Mouse (Mus musculus) MEL (cell line): Measurements from ENCODE around the gene Cabp7. TPM values are rescaled to one million over a fixed set of nuclear protein-coding genes. Genes with fewer than 3 reads are reported as not detected.

Experiments
- DNase-seq: peaks from one replicate; pipeline ENCODE4 v3.0.0; 2011; ENCODE audit warnings: low read depth, low spot score
- H3K27ac ChIP-seq: 2 replicates; pipeline ENCODE4 v1.5.1; 2012; ENCODE audit warnings: low read depth, mild to moderate bottlenecking, control low read depth, low read length, moderate library complexity; ENCODE audit not compliant: control insufficient read depth
- H3K27me3 ChIP-seq, 2 experiments: fragments of 150-350 bp in 1 of 2; sonication (generic) in 1 of 2; 2 replicates each; pipeline ENCODE4 v1.6.1; 2012; ENCODE audit warnings: low read length in 2 of 2, mild to moderate bottlenecking in 2 of 2, improper control_type of control experiment in 1 of 2, moderate library complexity in 1 of 2; ENCODE audit not compliant: insufficient read depth in 2 of 2, control insufficient read depth in 1 of 2
- H3K36me3 ChIP-seq, 2 experiments: 2 replicates each; pipeline ENCODE4 v1.6.1; 2012 to 2014; ENCODE audit warnings: low read length in 2 of 2, improper control_type of control experiment in 1 of 2, inconsistent platforms in 1 of 2, mild to moderate bottlenecking in 1 of 2; ENCODE audit not compliant: insufficient read depth in 2 of 2, control insufficient read depth in 1 of 2
- H3K4me1 ChIP-seq, 2 experiments: fragments of 150-350 bp in 1 of 2; sonication (generic) in 1 of 2; 2 replicates each; pipeline ENCODE4 v1.6.1; 2012; ENCODE audit warnings: low read length in 2 of 2, improper control_type of control experiment in 1 of 2, mild to moderate bottlenecking in 1 of 2; ENCODE audit not compliant: insufficient read depth in 2 of 2, control insufficient read depth in 1 of 2
- H3K4me3 ChIP-seq, 2 experiments: fragments of 150-350 bp in 1 of 2; sonication (generic) in 1 of 2; 2 replicates each; pipeline ENCODE4 v1.5.1; 2012; ENCODE audit warnings: low read depth in 2 of 2, low read length in 2 of 2, mild to moderate bottlenecking in 2 of 2, moderate library complexity in 2 of 2, control low read depth in 1 of 2, improper control_type of control experiment in 1 of 2; ENCODE audit not compliant: control insufficient read depth in 1 of 2, insufficient read depth in 1 of 2
- H3K79me2 ChIP-seq: 2 replicates; pipeline ENCODE4 v1.6.1; 2012; ENCODE audit warnings: mild to moderate bottlenecking, low read length, moderate library complexity; ENCODE audit not compliant: control insufficient read depth, poor library complexity, insufficient read depth
- H3K9ac ChIP-seq: 2 replicates; pipeline ENCODE4 v1.6.1; 2012; ENCODE audit warnings: low read depth, mild to moderate bottlenecking, control low read depth, low read length, moderate library complexity; ENCODE audit not compliant: control insufficient read depth, poor library complexity, severe bottlenecking
- H3K9me3 ChIP-seq: fragments of 150-350 bp; sonication (generic); replicated peaks from 2 replicates; pipeline ENCODE4 v1.6.1; 2012; ENCODE audit warnings: mild to moderate bottlenecking, low read length, improper control_type of control experiment, moderate library complexity; ENCODE audit not compliant: insufficient read depth
- CHD1 ChIP-seq: IDR thresholded peaks from 2 replicates; pipeline ENCODE4 v1.6.1; 2012; ENCODE audit warnings: low read depth, mild to moderate bottlenecking, inconsistent platforms, low read length, improper control_type of control experiment
- CHD2 ChIP-seq: IDR thresholded peaks from 2 replicates; pipeline ENCODE4 v1.6.1; 2011; ENCODE audit warnings: low read length, improper control_type of control experiment
- CTCF ChIP-seq, 3 experiments: IDR thresholded peaks in 2 of 3; conservative IDR thresholded peaks in 1 of 3; 2 replicates each; pipeline ENCODE4 v1.5.1; 2011 to 2012; ENCODE audit warnings: low read length in 3 of 3, low read depth in 2 of 3, mild to moderate bottlenecking in 2 of 3, improper control_type of control experiment in 1 of 3, inconsistent platforms in 1 of 3, mixed read lengths in 1 of 3, moderate library complexity in 1 of 3; ENCODE audit not compliant: control insufficient read depth in 1 of 3, insufficient read depth in 1 of 3, poor library complexity in 1 of 3, severe bottlenecking in 1 of 3
- E2F4 ChIP-seq: IDR thresholded peaks from 2 replicates; pipeline ENCODE4 v1.6.1; 2011; ENCODE audit warnings: low read depth, low read length, improper control_type of control experiment, borderline replicate concordance
- EP300 ChIP-seq, 2 experiments: IDR thresholded peaks; 2 replicates each; pipeline ENCODE4 v1.6.1; 2011; ENCODE audit warnings: improper control_type of control experiment in 2 of 2, low read length in 2 of 2, low read depth in 1 of 2, mild to moderate bottlenecking in 1 of 2
- GABPA ChIP-seq: IDR thresholded peaks from 2 replicates; pipeline ENCODE4 v1.6.1; 2012; ENCODE audit warnings: low read depth, mild to moderate bottlenecking, inconsistent platforms, low read length, improper control_type of control experiment, moderate library complexity
- KAT2A ChIP-seq: conservative IDR thresholded peaks from 2 replicates; pipeline ENCODE4 v1.6.1; 2012; ENCODE audit warnings: low read depth, low read length, improper control_type of control experiment, inconsistent platforms
- MAX ChIP-seq: IDR thresholded peaks from 2 replicates; pipeline ENCODE4 v1.6.1; 2011; ENCODE audit warnings: low read length, improper control_type of control experiment
- MXI1 ChIP-seq: IDR thresholded peaks from 2 replicates; pipeline ENCODE4 v1.6.1; 2011; ENCODE audit warnings: mild to moderate bottlenecking, low read depth, low read length, improper control_type of control experiment
- MYB ChIP-seq: IDR thresholded peaks from 2 replicates; pipeline ENCODE4 v1.6.1; 2011; ENCODE audit warnings: mild to moderate bottlenecking, low read depth, low read length, improper control_type of control experiment
- MYC ChIP-seq: IDR thresholded peaks from 2 replicates; pipeline ENCODE4 v1.6.1; 2011; ENCODE audit warnings: low read depth, mild to moderate bottlenecking, low read length, improper control_type of control experiment, moderate library complexity
- NELFE ChIP-seq: IDR thresholded peaks from 2 replicates; pipeline ENCODE4 v1.6.1; 2011; ENCODE audit warnings: low read depth, low read length, improper control_type of control experiment
- POLR2AphosphoS2 ChIP-seq: IDR thresholded peaks from 2 replicates; pipeline ENCODE4 v1.6.1; 2011; ENCODE audit warnings: low read length, improper control_type of control experiment
- RAD21 ChIP-seq: IDR thresholded peaks from 2 replicates; pipeline ENCODE4 v1.6.1; 2011; ENCODE audit warnings: mild to moderate bottlenecking, low read depth, low read length, improper control_type of control experiment
- RCOR1 ChIP-seq: IDR thresholded peaks from 2 replicates; pipeline ENCODE4 v1.6.1; 2012; ENCODE audit warnings: low read depth, mild to moderate bottlenecking, inconsistent platforms, low read length, improper control_type of control experiment
- SIN3A ChIP-seq: IDR thresholded peaks from 2 replicates; pipeline ENCODE4 v1.6.1; 2012; ENCODE audit warnings: low read length, improper control_type of control experiment, inconsistent platforms
- SMC3 ChIP-seq: IDR thresholded peaks from 2 replicates; pipeline ENCODE4 v1.6.1; 2011; ENCODE audit warnings: low read depth, low read length, improper control_type of control experiment
- TAL1 ChIP-seq: IDR thresholded peaks from 2 replicates; pipeline ENCODE4 v1.6.1; 2012; ENCODE audit warnings: mild to moderate bottlenecking, inconsistent platforms, low read length, moderate library complexity, mixed read lengths
- TBP ChIP-seq: IDR thresholded peaks from 2 replicates; pipeline ENCODE4 v1.8.0; 2011; ENCODE audit warnings: low read depth, low read length, improper control_type of control experiment
- USF2 ChIP-seq, 2 experiments: IDR thresholded peaks; 2 replicates each; pipeline ENCODE4 v1.6.1; 2011 to 2012; ENCODE audit warnings: improper control_type of control experiment in 2 of 2, low read length in 2 of 2, borderline replicate concordance in 1 of 2, inconsistent platforms in 1 of 2, low read depth in 1 of 2, mild to moderate bottlenecking in 1 of 2; ENCODE audit not compliant: insufficient read depth in 1 of 2
- ZC3H11A ChIP-seq: IDR thresholded peaks from 2 replicates; pipeline ENCODE4 v1.6.1; 2012; ENCODE audit warnings: low read depth, mild to moderate bottlenecking, inconsistent platforms, low read length, improper control_type of control experiment
- ZKSCAN1 ChIP-seq: IDR thresholded peaks from 2 replicates; pipeline ENCODE4 v1.6.1; 2012; ENCODE audit warnings: low read depth, mild to moderate bottlenecking, inconsistent platforms, low read length, improper control_type of control experiment, moderate library complexity
- ZMIZ1 ChIP-seq: IDR thresholded peaks from 2 replicates; pipeline ENCODE4 v1.6.1; 2012; ENCODE audit warnings: low read depth, mild to moderate bottlenecking, inconsistent platforms, low read length, improper control_type of control experiment, moderate library complexity
- polyA plus RNA-seq, 2 experiments: library from polyadenylated mRNA; stranded (reverse) in 1 of 2; unstranded in 1 of 2; fragments of >175 nt in 1 of 2; fragments of >200 nt in 1 of 2; gene quantifications; 2 replicates each; pipeline versions ENCODE4 v1.2.1 to v1.2.4; 2012; ENCODE audit warnings: low replicate concordance in 2 of 2, low read depth in 1 of 2; ENCODE audit not compliant: insufficient read length in 2 of 2, insufficient read depth in 1 of 2, missing spikeins in 1 of 2
- total RNA-seq: library from RNA; depleted of rRNA; stranded (reverse); fragments of 300-350 nt; gene quantifications from 2 replicates; pipeline ENCODE4 v1.2.3, GENCODE M21; 2012

Cabp7 gene
- total and polyA plus RNA-seq, 3 experiments, result 0.23 TPM; not detected in 2

- Histone ChIP-seq H3K9me3 (no peaks in the 10 kb centered on the region), H3K27ac (peak overlapping the region; percentile 81), H3K9ac (peak overlapping the region; percentile 90), H3K4me3 (peak overlapping the region; percentile 68 to 89), H3K36me3 (peaks cover 0 to 16% of the 10 kb centered on the region in 2 experiments; a peak in 3 of 4 replicates), H3K79me2 (peaks cover 28% of the 10 kb centered on the region), H3K27me3 (no peaks in the 10 kb centered on the region), H3K4me1 (peaks cover 0 to 7% of the 10 kb centered on the region in 2 experiments; a peak in 2 of 4 replicates)
- no peak for DNase-seq
- TF ChIP-seq CHD1 (no peak), SMC3 (peak; percentile 3; the same call in 1 of the 2 replicates)
These were observed 42.9 kb downstream of the Cabp7 start for GRCm38 (mm10) chr11:4703688-4704071.

- H3K27me3 ChIP-seq, result no peaks in the 10 kb centered on the region
- peaks cover 0 to 11% of the 10 kb centered on the region in 2 experiments; a peak in 2 of 4 replicates for H3K4me1 ChIP-seq
- H3K4me3 ChIP-seq, result no peak overlapping the region
- H3K27ac ChIP-seq, result no peak overlapping the region
- H3K9me3 ChIP-seq, result no peaks in the 10 kb centered on the region
- peaks cover 0 to 11% of the 10 kb centered on the region in 2 experiments; a peak in 3 of 4 replicates for H3K36me3 ChIP-seq
- TF ChIP-seq SIN3A (no peak), RCOR1 (no peak), SMC3 (no peak), POLR2AphosphoS2 (peak; percentile 69; the same call in 1 of the 2 replicates)
- H3K9ac ChIP-seq, result no peak overlapping the region
- no peak for DNase-seq
- H3K79me2 ChIP-seq, result peaks cover 28% of the 10 kb centered on the region
These were observed 45.9 kb downstream of the Cabp7 start for GRCm38 (mm10) chr11:4700726-4701125.

GRCm38 (mm10) chr11:4697043-4697983, 49.3 kb downstream of the Cabp7 start:
- Histone ChIP-seq H3K4me3 (no peak overlapping the region), H3K9ac (no peak overlapping the region), H3K79me2 (peaks cover 5% of the 10 kb centered on the region; the same call in 1 of the 2 replicates), H3K27me3 (no peaks in the 10 kb centered on the region), H3K9me3 (no peaks in the 10 kb centered on the region), H3K4me1 (0 out of 4 replicates have a peak, but pooled peaks cover 0 to 4% of the 10 kb centered on the region in 2 experiments), H3K36me3 (peaks cover 0 to 2% of the 10 kb centered on the region in 2 experiments; a peak in 3 of 4 replicates), H3K27ac (no peak overlapping the region)
- peak; percentile 44 for DNase-seq
- TF ChIP-seq USF2 (IDR thresholded peaks at IDR 0.05; ENCODE audit: borderline replicate concordance in 1 of 2, insufficient read depth in 1 of 2, low read depth in 1 of 2, low read length in 2 of 2), result no peak
- TF ChIP-seq RCOR1, result no peak
- TF ChIP-seq E2F4, result no peak
- no peak for TF ChIP-seq EP300 (IDR thresholded peaks at IDR 0.05; ENCODE audit: low read depth in 1 of 2, low read length in 2 of 2)
- TF ChIP-seq GABPA, result no peak
- no peak for TF ChIP-seq MYC
- TF ChIP-seq MYB, result no peak
- TF ChIP-seq CHD2, result no peak
- TF ChIP-seq CTCF (IDR thresholded peaks at IDR 0.05 in 2 of 3, conservative IDR thresholded peaks at IDR 0.05 in 1 of 3; ENCODE audit: control insufficient read depth in 1 of 3, insufficient read depth in 1 of 3, low read depth in 2 of 3, low read length in 3 of 3, poor library complexity in 1 of 3, severe bottlenecking in 1 of 3), result peak in 2 of 3 experiments; percentile 23 to 51; a peak in 4 of 6 replicates
- TF ChIP-seq TBP, result no peak
- 0 out of 2 replicates have a peak, but pooled peaks have one; percentile 18 for TF ChIP-seq SIN3A
- TF ChIP-seq POLR2AphosphoS2, result no peak
- TF ChIP-seq TAL1, result no peak
- TF ChIP-seq MXI1, result no peak
- TF ChIP-seq ZKSCAN1, result no peak
- no peak for TF ChIP-seq ZMIZ1
- peak; percentile 48; the same call in 1 of the 2 replicates for TF ChIP-seq ZC3H11A
- TF ChIP-seq NELFE, result no peak
- TF ChIP-seq MAX, result no peak
- TF ChIP-seq KAT2A, result no peak
- peak; percentile 59 for TF ChIP-seq RAD21
- TF ChIP-seq SMC3, result peak; percentile 57
